Mouse (Mus musculus): ENCODE results near the gene Acat1.

The Acat1 gene

GRCm38 (mm10) chr9:53609968-53610781 lies at the start of gene Acat1:
Gene Acat1, minus strand, starts transcription at chr9:53610382.
- in situ Hi-C loops (cut with MboI): no loop called here

GRCm38 (mm10) chr9:53634796-53635195 lies 24.6 kb upstream of the Acat1 start:
- in situ Hi-C loops (cut with MboI): no loop called here

GRCm38 (mm10) chr9:53615246-53615645 lies 5.1 kb upstream of the Acat1 start:
- in situ Hi-C loops (cut with MboI): no loop called here

- in situ Hi-C loops (cut with MboI): no loop called here
These were observed 4.1 kb upstream of the Acat1 start for GRCm38 (mm10) chr9:53614286-53614685.

- in situ Hi-C loops (cut with MboI): no loop called here
These were observed 745 bp downstream of the Acat1 start for GRCm38 (mm10) chr9:53609306-53609967.

GRCm38 (mm10) chr9:53607816-53608215 lies 2.4 kb downstream of the Acat1 start:
- in situ Hi-C loops (cut with MboI): no loop called here

GRCm38 (mm10) chr9:53607192-53607591 lies 3.0 kb downstream of the Acat1 start:
- in situ Hi-C loops (cut with MboI): no loop called here

GRCm38 (mm10) chr9:53604954-53605353 lies 5.2 kb downstream of the Acat1 start:
- in situ Hi-C loops (cut with MboI): no loop called here

- in situ Hi-C loops (cut with MboI): no loop called here
These were observed 6.3 kb downstream of the Acat1 start for GRCm38 (mm10) chr9:53603849-53604248.

- in situ Hi-C loops (cut with MboI): no loop called here
These were observed 6.8 kb downstream of the Acat1 start for GRCm38 (mm10) chr9:53603384-53603783.

- in situ Hi-C loops (cut with MboI): no loop called here
These were observed 8.6 kb downstream of the Acat1 start for GRCm38 (mm10) chr9:53601541-53601940.

GRCm38 (mm10) chr9:53598631-53599030 lies 11.6 kb downstream of the Acat1 start:
- in situ Hi-C loops (cut with MboI): no loop called here

GRCm38 (mm10) chr9:53596971-53597600 lies 13.1 kb downstream of the Acat1 start:
- in situ Hi-C loops (cut with MboI): no loop called here

- in situ Hi-C loops (cut with MboI): no loop called here
These were observed 15.4 kb downstream of the Acat1 start for GRCm38 (mm10) chr9:53594764-53595163.

GRCm38 (mm10) chr9:53581870-53582269 lies 28.3 kb downstream of the Acat1 start:
- in situ Hi-C loops (cut with MboI): no loop called here

- in situ Hi-C loops (cut with MboI): no loop called here
These were observed 34.5 kb downstream of the Acat1 start for GRCm38 (mm10) chr9:53575721-53576120.

GRCm38 (mm10) chr9:53572516-53573307 lies 37.5 kb downstream of the Acat1 start:
- in situ Hi-C loops (cut with MboI): no loop called here

GRCm38 (mm10) chr9:53570662-53571061 lies 39.5 kb downstream of the Acat1 start:
- in situ Hi-C loops (cut with MboI): no loop called here

- in situ Hi-C loops (cut with MboI): no loop called here
These were observed 72.7 kb downstream of the Acat1 start for GRCm38 (mm10) chr9:53537336-53537965.

GRCm38 (mm10) chr9:53536558-53537320 lies 73.4 kb downstream of the Acat1 start, which contains the start of the genes Atm and Npat:
Gene Atm, minus strand, starts transcription at chr9:53536740.
Gene Npat, plus strand, starts transcription at chr9:53537047.
- in situ Hi-C loops (cut with MboI): no loop called here
